Mouse (Mus musculus) myocyte (in vitro differentiated cells): ENCODE data around the gene Bcar1.

ENCODE experiments used
- E2F4 ChIP-seq: IDR thresholded peaks from one replicate; pipeline ENCODE4 v1.6.1; 2011; ENCODE audit warnings: mild to moderate bottlenecking, control low read depth, moderate library complexity; ENCODE audit not compliant: insufficient read depth
- POLR2A ChIP-seq: IDR thresholded peaks from one replicate; pipeline ENCODE4 v1.6.1; 2011; ENCODE audit warnings: low read depth, mild to moderate bottlenecking, control low read depth, moderate library complexity; ENCODE audit not compliant: insufficient read length
- REST ChIP-seq: IDR thresholded peaks from one replicate; pipeline ENCODE4 v1.6.1; 2011; ENCODE audit warnings: mild to moderate bottlenecking, control low read depth, moderate library complexity; ENCODE audit not compliant: insufficient read depth, insufficient read length
- USF1 ChIP-seq: IDR thresholded peaks from one replicate; pipeline ENCODE4 v1.6.1; 2011; ENCODE audit warnings: low read depth, mild to moderate bottlenecking, control low read depth, moderate library complexity

DNA sequence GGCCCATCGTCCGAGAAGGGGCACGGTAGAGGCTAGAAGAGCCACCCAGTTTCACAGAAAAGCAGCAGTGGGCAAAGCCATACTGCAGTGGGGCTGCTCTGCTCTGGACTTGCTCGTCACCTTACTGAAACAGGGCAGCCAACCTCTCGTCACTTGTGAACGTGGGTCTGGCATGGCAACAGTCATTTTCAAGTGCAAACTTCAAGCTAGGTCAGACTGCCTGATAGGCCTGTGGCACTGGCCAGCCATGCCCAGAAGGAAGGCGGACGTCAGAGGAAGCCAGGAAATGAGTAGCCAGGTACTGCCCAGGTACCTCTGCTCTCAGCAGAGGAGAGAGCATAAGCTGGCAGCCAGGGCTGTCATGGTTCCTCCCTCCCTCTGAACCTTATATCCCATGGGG, 2.6 kb downstream of the Bcar1 start:
- TF ChIP-seq POLR2A (no peak), USF1 (no peak), E2F4 (no peak), REST (no peak)
